Mouse (Mus musculus): ENCODE data around the gene Wwp2. TPM values are rescaled to one million over a fixed set of nuclear protein-coding genes. Genes with fewer than 3 reads are reported as not detected.

The Wwp2 gene
- total and polyA plus RNA-seq, 3 experiments: 21.8 to 31.5 TPM; not detected in 1

DNA sequence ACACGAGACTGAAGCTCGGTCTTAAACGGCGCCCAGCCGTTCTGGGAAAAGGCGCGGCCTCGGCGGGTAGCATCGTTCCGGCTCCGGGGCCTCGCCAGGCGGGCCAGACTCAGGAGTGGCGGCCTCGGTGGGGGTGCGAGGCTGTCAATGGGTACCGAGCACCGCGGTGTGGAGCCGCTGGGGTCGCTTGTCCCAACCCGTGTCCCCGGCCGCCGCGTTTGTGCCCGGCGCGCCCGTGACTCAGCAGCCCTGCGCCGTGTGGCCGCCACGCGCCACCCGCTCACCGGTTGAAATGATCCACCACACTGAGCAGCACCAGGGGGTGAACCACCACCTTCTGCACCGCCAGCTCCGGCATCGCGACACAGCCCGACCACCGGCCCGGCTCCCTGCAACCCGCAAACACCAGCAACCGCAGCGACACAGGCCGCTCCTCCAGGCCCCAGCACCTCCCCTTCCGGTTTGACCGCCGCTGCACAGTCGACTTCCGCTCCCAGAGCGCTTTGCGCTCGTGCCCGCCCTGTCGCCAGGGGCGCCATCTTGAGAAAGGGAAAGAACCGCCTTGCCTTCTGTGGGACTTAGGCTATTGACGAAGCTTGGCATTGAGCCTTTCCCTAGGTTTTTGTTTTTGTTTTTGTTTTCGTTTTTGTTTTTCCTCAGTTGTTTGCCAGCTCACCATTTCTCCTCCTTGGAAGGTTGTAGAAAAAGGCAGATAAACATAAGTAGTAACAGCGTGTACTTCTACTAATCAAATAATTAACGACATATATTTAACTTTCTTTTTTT, 152.0 kb downstream of the Wwp2 start, which contains the start of gene Psmd7:
Gene Psmd7, minus strand, starts transcription at position 470 of the 786 bp plus-strand sequence.
- H3K79me2 ChIP-seq (ENCODE audit: control insufficient read depth, insufficient read depth, low read length, poor library complexity): peaks cover 35% of the 10 kb centered on the region
- peak within 1 kb of the TSS; percentile 73 to 87 for H3K4me3 ChIP-seq (ENCODE audit: control insufficient read depth in 1 of 2, insufficient read depth in 1 of 2, low read depth in 2 of 2, low read length in 2 of 2)
- H3K27ac ChIP-seq (ENCODE audit: control insufficient read depth, low read depth, low read length): peak within 1 kb of the TSS; percentile 82
- peak; percentile 97 for DNase-seq (ENCODE audit: low read depth, low spot score)
- H3K9ac ChIP-seq (ENCODE audit: control insufficient read depth, low read depth, low read length, poor library complexity, severe bottlenecking): peak within 1 kb of the TSS; percentile 88
- H3K4me1 ChIP-seq (ENCODE audit: control insufficient read depth in 1 of 2, insufficient read depth in 2 of 2, low read length in 2 of 2): peaks cover 3 to 15% of the 10 kb centered on the region in 2 experiments
- H3K9me3 ChIP-seq (replicated peaks; ENCODE audit: insufficient read depth, low read length): no peaks in the 10 kb centered on the region
- peaks cover 16 to 21% of the 10 kb centered on the region in 2 experiments for H3K36me3 ChIP-seq (ENCODE audit: control insufficient read depth in 1 of 2, insufficient read depth in 2 of 2, low read length in 2 of 2)
- H3K27me3 ChIP-seq (ENCODE audit: control insufficient read depth in 1 of 2, insufficient read depth in 2 of 2, low read length in 2 of 2): no peaks in the 10 kb centered on the region; a peak in 1 of 4 replicates
- TF ChIP-seq MXI1 (IDR thresholded peaks at IDR 0.05; ENCODE audit: low read depth, low read length): no peak; the same call in none of the 2 replicates
- 0 out of 2 replicates have a peak, but pooled peaks have one; percentile 64 for TF ChIP-seq CHD1 (IDR thresholded peaks at IDR 0.05; ENCODE audit: low read depth, low read length)
- TF ChIP-seq NRF1 (IDR thresholded peaks at IDR 0.05; ENCODE audit: insufficient read depth, low read depth, low read length, poor library complexity, severe bottlenecking): peak; percentile 41; the same call in 1 of the 2 replicates
- TF ChIP-seq TAL1 (IDR thresholded peaks at IDR 0.05; ENCODE audit: low read length): no peak
- TF ChIP-seq ZKSCAN1 (IDR thresholded peaks at IDR 0.05; ENCODE audit: low read depth, low read length): no peak
- peak; percentile 57; the same call in 1 of the 2 replicates for TF ChIP-seq RCOR1 (IDR thresholded peaks at IDR 0.05; ENCODE audit: low read depth, low read length)
- TF ChIP-seq BHLHE40 (IDR thresholded peaks at IDR 0.05; ENCODE audit: borderline replicate concordance, low read depth, low read length): no peak
- peak; percentile 51; the same call in 1 of the 2 replicates for TF ChIP-seq MAZ (IDR thresholded peaks at IDR 0.05; ENCODE audit: low read depth, low read length)
- no peak for TF ChIP-seq JUND (IDR thresholded peaks at IDR 0.05; ENCODE audit: low read depth, low read length)
- no peak for TF ChIP-seq CHD2 (IDR thresholded peaks at IDR 0.05; ENCODE audit: low read length)
- peak; percentile 92; the same call in 1 of the 2 replicates for TF ChIP-seq SIN3A (IDR thresholded peaks at IDR 0.05; ENCODE audit: low read length)
- TF ChIP-seq GABPA (IDR thresholded peaks at IDR 0.05; ENCODE audit: low read depth, low read length): no peak
- peak; percentile 94 for TF ChIP-seq ZMIZ1 (IDR thresholded peaks at IDR 0.05; ENCODE audit: low read depth, low read length)
- peak; percentile 100 for TF ChIP-seq HCFC1 (IDR thresholded peaks at IDR 0.05; ENCODE audit: low read depth, low read length)
- TF ChIP-seq MEF2A (IDR thresholded peaks at IDR 0.05; ENCODE audit: extremely low read depth, insufficient replicate concordance, low read depth, low read length, poor library complexity, severe bottlenecking): no peak
- peak; percentile 98 for TF ChIP-seq KAT2A (conservative IDR thresholded peaks at IDR 0.05; ENCODE audit: low read depth, low read length)
- TF ChIP-seq TBP (IDR thresholded peaks at IDR 0.05; ENCODE audit: low read depth, low read length): peak; percentile 90
- TF ChIP-seq USF1 (IDR thresholded peaks at IDR 0.05; ENCODE audit: low read depth, low read length): peak; percentile 50
- peak; percentile 94 for TF ChIP-seq POLR2AphosphoS2 (IDR thresholded peaks at IDR 0.05; ENCODE audit: low read length)
- TF ChIP-seq E2F4 (IDR thresholded peaks at IDR 0.05; ENCODE audit: borderline replicate concordance, low read depth, low read length): no peak
- peak; percentile 91 for TF ChIP-seq ELF1 (IDR thresholded peaks at IDR 0.05; ENCODE audit: low read depth, low read length)
- TF ChIP-seq MYC (IDR thresholded peaks at IDR 0.05; ENCODE audit: low read depth, low read length): peak; percentile 87
- TF ChIP-seq SMC3 (IDR thresholded peaks at IDR 0.05; ENCODE audit: low read depth, low read length): no peak
- TF ChIP-seq USF2 (IDR thresholded peaks at IDR 0.05; ENCODE audit: borderline replicate concordance in 1 of 2, insufficient read depth in 1 of 2, low read depth in 1 of 2, low read length in 2 of 2): no peak
- TF ChIP-seq GATA1 (IDR thresholded peaks at IDR 0.05; ENCODE audit: low read depth, low read length): no peak
- peak; percentile 57; the same call in 1 of the 2 replicates for TF ChIP-seq ETS1 (IDR thresholded peaks at IDR 0.05; ENCODE audit: low read depth, low read length)
- no peak for TF ChIP-seq MYB (IDR thresholded peaks at IDR 0.05; ENCODE audit: low read depth, low read length)
- TF ChIP-seq ZC3H11A (IDR thresholded peaks at IDR 0.05; ENCODE audit: low read depth, low read length): no peak
- peak; percentile 90 for TF ChIP-seq ZNF384 (IDR thresholded peaks at IDR 0.05; ENCODE audit: low read depth, low read length)
- no peak for TF ChIP-seq POLR2AphosphoS5 (IDR thresholded peaks at IDR 0.05; ENCODE audit: borderline replicate concordance, low read depth, low read length)
- peak; percentile 97 for TF ChIP-seq NELFE (IDR thresholded peaks at IDR 0.05; ENCODE audit: low read depth, low read length)
- peak in 1 of 2 experiments; percentile 39; a peak in 1 of 4 replicates for TF ChIP-seq EP300 (IDR thresholded peaks at IDR 0.05; ENCODE audit: low read depth in 1 of 2, low read length in 2 of 2)
- TF ChIP-seq CTCF (IDR thresholded peaks at IDR 0.05 in 2 of 3, conservative IDR thresholded peaks at IDR 0.05 in 1 of 3; ENCODE audit: control insufficient read depth in 1 of 3, insufficient read depth in 1 of 3, low read depth in 2 of 3, low read length in 3 of 3, poor library complexity in 1 of 3, severe bottlenecking in 1 of 3): no peak
- TF ChIP-seq TCF12 (IDR thresholded peaks at IDR 0.05; ENCODE audit: low read depth, low read length): peak; percentile 81
- peak; percentile 47 for TF ChIP-seq MAX (IDR thresholded peaks at IDR 0.05; ENCODE audit: low read length)

Data from MEL (cell line).